Mouse (Mus musculus) heart, adult 2 months (tissue): ENCODE results near the gene Odf3l1.

Experiments
- CTCF ChIP-seq: fragments of 200-600 bp; IDR thresholded peaks from 2 replicates; pipeline ENCODE4 v1.8.1; 2022; ENCODE audit warnings: antibody characterized with exemption, mild to moderate bottlenecking, moderate library complexity
- EP300 ChIP-seq: fragments of 200-500 bp; IDR thresholded peaks from 2 replicates; pipeline ENCODE4 v1.6.1; 2011; ENCODE audit warnings: low read depth, low read length, control low read depth; ENCODE audit not compliant: insufficient read depth
- POLR2A ChIP-seq: fragments of 200-500 bp; IDR thresholded peaks from 2 replicates; pipeline ENCODE4 v1.6.1; 2011; ENCODE audit warnings: mild to moderate bottlenecking, low read depth, low read length, control low read depth; ENCODE audit not compliant: insufficient read depth

DNA sequence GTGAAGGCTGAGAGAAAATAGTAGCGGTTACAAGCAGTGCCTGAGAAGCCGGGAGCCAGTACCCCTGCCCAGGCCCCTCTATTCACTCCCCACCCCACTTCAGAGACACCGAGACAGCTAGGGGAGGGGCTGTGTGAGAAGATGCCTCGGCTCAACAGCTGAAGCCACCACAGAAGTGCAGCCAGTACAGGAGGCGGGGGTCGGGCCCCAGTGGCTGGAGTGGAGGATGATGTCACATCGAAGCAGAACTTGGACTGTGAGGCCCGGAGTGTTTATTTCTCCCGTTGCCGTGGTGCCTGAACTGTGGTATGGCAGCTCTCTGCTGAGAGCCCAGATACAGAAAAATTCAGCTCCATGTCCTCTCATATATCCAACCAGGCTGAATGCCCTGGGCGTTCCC is 12.7 kb downstream of the Odf3l1 start:
- TF ChIP-seq CTCF, result no peak
- no peak for TF ChIP-seq POLR2A
- TF ChIP-seq EP300, result no peak
